Mouse (Mus musculus) ES-Bruce4 (cell line): ENCODE results near the gene Tdrd6.

Experiments used
- CTCF ChIP-seq: IDR thresholded peaks from one replicate; pipeline ENCODE4 v1.8.1; 2011; ENCODE audit warnings: low read depth, low read length
- EP300 ChIP-seq: IDR thresholded peaks from 2 replicates; pipeline ENCODE4 v1.6.1; 2011; ENCODE audit warnings: low read depth, low read length; ENCODE audit not compliant: insufficient read depth

- TF ChIP-seq CTCF (no peak), EP300 (no peak)
These were observed 15.0 kb upstream of the Tdrd6 start for GRCm38 (mm10) chr17:43645136-43645535.
